Mouse (Mus musculus): Measurements from ENCODE around the gene Wtap.
"Not testable (repeated sequence)": the region's sequence is repeated elsewhere in the genome, so short reads cannot be mapped to it uniquely, and the experiment has no call there.

The Wtap gene

DNA sequence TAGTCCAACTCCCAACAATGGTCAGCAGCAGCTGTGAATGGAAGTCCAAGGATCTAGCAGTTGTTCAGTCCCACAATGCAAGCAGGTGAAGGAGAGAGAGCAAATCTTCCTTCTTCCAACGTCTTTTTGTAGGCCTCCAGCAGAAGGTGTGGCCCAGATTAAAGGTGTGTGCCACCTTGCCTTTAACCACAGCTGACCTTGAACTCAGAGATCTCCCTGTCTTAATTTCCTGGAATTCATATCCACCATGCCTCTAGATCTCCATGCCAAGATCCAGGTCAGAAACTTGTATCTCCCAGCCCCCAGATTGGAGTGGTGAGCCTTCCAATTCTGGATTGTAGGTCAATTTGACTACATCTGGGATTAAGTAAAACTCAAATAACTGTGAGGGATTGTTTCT is at the start of gene Wtap:
Gene Wtap (minus strand): TSS at position 101 of the 400 bp plus-strand sequence.
- DNase-seq (ENCODE audit: low spot score), result no peak

DNA sequence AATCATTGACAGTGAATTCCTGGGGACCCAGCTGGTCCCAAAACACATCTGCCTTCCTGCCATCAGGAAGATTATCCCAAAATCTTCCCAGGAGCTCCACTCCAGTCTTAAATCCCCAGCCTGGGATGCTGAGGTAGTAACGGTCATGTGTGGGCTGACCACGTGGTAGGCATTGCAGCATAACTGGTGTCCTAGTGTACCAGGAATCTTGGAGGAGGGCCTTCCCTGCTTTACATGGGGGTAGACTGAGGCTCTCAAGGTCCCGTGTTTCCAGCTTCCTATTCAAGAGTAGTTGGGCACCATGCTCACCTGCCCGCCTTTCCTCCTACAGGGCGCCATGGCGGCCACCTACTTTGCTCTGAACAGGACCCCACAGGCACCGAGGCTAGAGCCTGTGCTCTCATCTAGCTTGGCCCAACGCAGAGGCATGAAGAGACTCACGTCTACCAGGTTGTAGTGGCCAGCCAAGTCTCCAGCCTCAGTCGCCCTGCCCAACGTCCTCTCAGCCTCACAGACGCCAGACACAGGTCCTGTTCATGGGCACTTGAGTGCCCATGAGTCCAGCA is 42.7 kb upstream of the Wtap start:
- not testable (repeated sequence) for DNase-seq (ENCODE audit: low spot score)

DNA sequence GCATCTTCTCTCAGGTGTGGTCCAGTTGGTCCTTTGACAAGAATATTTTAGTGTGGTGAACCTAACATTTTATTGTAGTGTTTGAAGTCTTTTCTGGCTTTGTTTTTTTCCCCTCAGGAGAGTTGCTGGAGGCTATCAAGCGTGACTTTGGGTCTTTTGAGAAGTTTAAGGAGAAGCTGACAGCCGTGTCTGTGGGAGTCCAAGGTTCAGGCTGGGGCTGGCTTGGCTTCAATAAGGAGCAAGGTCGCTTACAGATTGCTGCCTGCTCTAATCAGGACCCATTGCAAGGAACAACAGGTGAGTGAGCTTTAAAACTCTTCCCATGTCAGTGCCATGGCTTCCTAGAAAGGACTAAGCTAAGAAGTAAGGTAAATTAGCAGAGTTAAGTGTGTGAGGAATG is 19.3 kb upstream of the Wtap start:
- DNase-seq (ENCODE audit: low spot score), result no peak

DNA sequence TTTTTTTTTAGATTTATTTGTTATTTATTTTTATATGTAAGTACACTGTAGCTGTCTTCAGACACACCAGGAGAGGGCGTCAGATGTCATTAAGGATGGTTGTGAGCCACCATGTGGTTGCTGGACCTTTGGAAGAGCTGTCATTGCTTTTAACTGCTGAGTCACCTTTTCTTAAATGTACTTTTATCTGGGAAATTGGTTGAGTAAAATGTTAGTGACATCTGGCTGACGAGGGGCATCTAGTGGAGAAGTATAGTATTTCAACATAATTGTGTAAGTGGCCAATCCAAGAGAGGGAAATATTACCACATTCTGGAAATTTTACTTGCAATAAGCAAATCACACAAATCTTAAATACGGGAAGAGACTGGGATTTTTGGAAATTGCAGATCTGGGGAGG is 15.9 kb upstream of the Wtap start:
- DNase-seq (ENCODE audit: low spot score), result peak; percentile 52

DNA sequence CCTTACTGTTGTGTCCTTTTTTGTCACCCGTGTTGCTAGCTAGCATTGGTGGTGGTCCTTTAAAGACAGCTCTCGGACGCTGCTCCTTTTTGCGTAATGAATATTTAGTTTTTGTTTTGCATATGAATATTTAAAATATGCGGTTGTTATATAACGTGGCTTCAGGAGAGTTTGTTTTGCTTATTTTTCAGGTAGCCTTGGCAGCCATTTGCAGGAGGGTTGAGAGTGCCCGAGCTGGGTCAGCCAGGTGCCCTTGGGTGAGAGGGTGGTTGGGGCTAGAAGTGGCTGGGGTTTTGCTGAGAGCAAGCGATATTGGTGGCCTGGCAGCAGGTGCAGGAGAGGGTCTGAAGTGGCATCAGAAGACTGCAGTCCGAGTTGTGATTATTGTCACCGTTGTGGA is 14.6 kb upstream of the Wtap start:
- DNase-seq (ENCODE audit: low spot score), result no peak

DNA sequence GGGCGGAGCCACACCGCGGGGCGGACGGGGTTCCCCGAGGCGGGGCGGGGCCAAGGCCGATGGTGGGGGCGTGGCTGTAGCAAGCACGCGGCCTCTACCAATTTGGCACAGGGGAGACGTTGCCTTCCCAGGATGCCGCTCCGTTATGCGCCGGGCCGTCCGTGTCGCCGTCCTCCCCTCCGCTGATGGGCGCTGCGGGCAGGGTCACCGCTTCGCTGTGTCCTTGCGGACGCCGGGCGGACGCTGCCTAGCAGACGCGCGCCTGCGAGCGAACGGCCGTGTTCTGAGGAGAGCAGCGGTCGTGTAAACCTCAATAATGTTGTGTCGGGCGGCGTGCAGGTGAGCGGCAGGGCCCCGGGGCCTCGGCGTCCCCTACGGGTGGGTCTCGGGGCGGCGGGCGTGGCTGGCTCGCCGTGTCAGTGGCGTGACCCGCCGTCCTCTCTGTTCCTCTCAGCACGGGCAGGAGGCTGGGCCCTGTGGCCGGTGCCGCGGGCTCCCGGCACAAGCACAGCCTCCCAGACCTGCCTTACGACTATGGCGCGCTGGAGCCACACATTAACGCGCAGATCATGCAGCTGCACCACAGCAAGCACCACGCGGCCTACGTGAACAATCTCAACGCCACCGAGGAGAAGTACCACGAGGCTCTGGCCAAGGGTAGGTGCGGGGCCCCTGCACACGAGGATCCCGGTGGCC is 13.9 kb upstream of the Wtap start:
- DNase-seq (ENCODE audit: low spot score), result peak; percentile 97

DNA sequence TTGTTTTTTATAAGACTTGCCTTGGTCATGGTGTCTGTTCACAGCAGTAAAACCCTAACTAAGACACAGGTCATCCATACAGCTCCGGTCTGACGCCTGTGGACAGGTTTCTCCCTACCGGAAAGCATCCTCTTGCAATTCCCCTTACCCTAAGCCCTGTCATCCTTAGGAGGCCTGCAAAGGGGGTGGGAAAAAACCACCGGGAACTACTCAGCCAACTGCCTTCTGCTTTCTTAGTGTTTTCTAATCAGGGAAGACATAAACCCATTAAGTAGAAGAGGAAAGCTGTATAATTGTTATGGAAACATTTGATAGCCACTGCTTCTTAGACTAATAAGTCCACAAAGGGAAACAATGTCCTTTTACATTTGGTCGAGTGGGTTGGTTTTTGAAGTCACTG is 13.0 kb upstream of the Wtap start:
- no peak for DNase-seq (ENCODE audit: low spot score)

DNA sequence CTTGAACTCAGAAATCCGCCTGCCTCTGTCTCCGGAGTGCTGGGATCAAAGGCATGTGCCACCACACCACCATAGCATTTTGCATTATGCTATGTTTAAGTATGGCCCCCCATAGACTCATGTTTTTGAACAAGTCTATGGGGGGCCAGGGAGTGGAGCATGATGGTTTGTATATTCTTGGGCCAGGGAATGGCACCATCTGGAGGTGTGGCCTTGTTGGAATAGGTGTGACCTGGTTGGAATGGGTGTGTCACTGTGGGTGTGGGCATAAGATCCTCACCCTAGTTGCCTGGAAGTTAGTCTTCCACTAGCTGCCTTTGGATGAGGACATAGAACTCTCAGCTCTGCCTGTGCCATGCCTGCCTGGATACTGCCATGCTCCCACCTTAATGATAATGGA is 12.6 kb upstream of the Wtap start, which contains the start of gene Sod2:
Gene Sod2 (plus strand): TSS at position 301 of the 400 bp plus-strand sequence.
- DNase-seq (ENCODE audit: low spot score), result not testable (repeated sequence)

DNA sequence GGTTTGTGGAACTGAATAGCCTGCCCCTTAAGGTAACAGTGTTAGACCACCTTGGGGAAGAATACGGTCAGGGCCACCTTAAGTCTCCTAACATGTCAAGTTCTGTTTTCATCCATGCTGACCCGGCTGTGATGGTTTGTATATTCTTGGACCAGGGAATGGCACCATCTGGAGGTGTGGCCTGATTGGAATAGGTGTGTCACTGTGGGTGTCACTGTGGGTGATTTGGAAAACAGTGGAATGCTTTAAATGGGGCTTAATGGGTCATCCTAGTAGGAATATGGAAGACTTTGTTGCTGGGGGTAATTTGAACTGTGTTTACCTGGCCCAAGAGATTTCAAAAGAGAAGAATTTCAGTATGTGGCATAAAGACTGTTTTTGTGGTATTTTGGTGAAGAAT is 10.5 kb upstream of the Wtap start:
- not testable (repeated sequence) for DNase-seq (ENCODE audit: low spot score)

DNA sequence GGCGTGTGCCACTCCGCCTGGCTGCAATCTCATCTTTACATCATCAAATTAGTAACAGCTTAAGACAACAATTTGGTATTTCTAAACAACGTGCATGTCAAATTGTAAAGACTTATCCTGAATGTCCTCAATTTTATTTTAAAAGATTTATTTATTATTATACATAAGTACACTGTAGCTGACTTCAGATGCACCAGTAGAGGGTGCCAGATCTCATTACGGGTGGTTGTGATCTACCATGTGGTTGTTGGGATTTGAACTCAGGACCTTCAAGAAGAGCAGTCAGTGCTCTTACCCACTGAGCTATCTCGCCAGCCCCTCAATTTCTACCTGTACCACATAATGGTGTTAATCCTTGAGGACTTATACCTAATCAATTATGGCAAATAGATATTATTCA is 8.3 kb upstream of the Wtap start:
- not testable (repeated sequence) for DNase-seq (ENCODE audit: low spot score)

DNA sequence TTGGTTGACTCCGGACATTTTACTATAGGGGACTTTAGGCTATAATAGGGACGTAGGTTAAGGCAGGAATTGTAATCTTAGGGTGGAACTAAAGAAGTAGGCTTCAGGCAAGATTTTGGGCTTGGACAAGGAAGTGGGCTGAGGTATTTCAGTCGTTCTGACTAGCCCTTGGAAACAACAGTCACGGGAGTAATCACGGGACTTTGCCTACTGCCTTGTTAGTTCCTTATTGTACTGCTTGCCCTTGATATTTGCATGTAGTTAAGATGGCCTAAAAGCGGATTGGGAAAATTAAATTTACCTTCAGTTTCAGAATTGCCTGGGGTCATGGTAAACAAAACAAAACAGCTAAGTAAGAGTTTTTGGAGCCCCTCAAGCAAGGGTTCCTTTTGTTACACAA is 5.1 kb upstream of the Wtap start:
- DNase-seq (ENCODE audit: low spot score), result no peak

DNA sequence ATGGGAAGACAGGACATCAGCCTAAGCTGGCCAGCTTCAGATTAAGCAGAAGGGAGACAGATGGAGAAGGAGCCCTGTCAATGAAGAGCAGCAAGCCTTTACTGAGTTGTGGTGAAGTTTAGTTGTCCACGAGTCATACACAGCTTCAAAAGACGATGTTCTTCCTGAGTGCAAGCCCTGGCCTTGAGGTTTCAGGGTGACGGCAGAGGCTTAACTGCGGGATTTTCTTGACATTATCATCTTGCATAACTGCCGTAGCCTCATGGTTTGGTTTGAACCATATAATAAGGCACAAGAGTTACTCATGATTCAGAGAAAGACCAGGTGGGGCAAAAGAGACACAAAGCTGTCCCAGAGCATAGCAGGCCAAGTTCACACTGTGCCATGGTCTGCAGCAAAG is 3.9 kb upstream of the Wtap start:
- no peak for DNase-seq (ENCODE audit: low spot score)

DNA sequence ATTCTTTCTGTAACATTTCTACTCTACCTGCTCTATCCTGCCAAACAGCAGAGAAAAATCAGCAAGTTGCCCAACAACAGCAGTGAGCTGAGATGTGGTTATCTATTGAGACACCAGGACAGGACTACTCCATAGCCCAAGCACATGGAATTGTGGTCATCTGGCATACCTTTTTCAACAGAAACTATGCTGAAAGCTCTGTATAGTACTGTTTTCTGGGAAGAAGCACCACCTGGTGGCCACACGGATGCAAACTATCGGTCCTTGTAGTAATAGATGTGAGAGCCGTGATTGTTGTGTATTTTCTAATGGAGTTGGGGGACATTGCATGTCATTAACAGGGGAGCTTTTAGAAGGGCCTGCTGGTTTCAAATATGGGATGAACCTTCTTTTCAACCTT is 2.4 kb upstream of the Wtap start:
- DNase-seq (ENCODE audit: low spot score), result peak; percentile 68

DNA sequence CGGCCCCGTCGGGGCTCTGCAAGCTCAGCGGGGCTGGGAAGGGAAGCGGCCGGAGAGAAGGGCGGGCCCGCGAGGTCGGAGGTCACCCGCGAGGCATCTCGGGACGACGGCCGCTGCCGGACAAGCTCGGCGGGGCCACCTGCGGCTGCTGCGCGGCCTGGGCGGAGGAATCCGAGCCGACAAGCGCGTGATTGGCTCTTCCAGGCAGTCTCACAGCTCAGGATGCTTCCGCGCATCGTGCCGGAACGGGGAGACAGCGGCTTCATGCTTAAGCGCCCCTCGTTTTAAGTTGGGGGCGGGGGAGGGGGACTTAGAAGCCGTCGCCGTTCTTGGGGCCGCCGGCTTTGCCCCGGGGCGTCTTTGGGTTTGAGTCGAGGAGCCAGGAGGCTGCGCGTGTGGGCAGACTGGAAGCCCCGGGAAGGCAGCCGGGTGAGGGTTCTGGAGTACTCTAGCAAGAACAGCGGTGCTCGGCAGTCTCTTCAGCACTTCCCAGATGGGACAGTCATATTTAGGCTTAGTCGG is 1.4 kb downstream of the Wtap start:
- DNase-seq (ENCODE audit: low spot score), result peak; percentile 94

DNA sequence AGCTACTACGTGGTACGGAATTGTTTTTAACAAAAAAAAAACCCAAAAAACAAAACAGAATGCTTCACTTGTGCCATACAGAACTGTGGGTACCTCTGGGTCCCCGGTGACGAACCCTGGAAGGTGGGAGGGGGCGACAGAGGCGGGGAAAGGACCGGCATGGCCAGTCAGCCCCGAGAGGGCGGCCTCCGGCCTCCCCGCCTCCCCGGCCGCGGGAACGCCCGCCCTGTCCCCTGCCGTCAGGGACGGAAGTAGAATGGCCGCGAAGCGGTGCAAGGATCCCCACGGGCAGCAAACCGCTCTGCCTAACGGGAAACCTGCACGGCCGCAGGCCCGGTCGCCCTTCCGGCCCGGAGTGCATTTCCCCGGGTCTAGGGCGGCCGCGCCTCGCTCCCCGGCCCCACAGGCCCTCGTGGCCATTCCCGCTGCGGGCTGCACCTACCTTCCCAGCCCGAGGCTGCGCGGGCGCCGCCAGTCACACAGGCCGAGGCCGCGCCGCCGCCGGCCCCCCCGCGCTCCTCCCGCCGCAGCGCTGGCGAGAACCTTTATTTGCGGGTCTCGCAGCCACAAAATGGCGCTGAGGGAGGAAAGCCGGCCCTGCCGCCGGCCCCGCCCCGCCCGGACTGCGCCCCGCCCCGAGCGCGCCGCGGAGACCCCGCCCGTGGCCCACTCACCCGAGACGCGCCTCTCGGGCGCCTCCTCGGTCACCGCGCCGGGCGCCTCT is 2.2 kb downstream of the Wtap start:
- DNase-seq (ENCODE audit: low spot score), result peak; percentile 84

DNA sequence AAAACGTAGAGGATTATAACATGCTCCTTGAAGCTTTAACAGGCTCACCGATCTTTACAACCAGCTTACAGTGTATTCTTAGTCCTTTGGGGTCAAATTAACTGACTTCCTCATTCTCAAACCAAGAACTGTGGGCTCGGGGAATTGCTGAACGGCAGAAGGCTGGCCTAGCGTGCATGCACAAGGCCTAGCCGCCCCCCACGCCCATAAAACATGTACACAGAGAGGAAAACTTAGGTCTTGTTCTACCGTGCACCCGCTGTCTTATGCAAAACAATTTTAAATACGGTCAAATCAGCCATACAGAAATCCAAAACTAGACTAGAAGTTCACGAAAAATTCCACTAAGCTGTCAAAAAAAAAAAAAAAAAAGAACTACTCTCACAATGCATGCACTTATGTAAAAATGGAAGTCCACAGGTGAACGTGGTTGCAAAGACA is 2.8 kb downstream of the Wtap start:
- DNase-seq (ENCODE audit: low spot score), result peak; percentile 41

DNA sequence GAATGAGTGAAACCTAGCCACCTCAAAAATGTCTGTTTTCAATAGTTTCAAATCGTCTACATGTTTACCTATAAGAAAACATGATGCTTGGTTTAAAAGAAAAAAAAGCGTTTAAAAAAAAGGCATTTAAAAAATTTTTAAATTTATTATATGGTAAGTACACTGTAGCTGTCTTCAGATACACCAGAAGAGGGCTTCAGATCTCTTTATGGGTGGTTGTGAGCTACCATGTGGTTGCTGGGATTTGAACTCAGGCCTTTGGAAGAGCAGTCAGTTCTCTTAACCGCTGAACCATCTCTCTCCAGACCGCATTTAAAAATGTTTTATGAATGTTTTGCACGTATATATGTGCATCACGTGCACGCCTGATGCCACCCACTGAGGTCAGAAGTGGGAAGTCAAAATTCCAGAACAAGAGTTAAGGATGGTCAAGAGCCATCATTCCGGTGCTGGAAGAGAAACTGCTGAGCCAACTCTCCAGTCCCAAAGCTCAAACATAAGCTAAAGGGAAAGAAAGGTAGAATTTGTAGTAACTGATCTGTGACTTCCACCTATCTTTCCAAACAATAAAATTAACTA is 3.3 kb downstream of the Wtap start:
- DNase-seq (ENCODE audit: low spot score), result no peak

DNA sequence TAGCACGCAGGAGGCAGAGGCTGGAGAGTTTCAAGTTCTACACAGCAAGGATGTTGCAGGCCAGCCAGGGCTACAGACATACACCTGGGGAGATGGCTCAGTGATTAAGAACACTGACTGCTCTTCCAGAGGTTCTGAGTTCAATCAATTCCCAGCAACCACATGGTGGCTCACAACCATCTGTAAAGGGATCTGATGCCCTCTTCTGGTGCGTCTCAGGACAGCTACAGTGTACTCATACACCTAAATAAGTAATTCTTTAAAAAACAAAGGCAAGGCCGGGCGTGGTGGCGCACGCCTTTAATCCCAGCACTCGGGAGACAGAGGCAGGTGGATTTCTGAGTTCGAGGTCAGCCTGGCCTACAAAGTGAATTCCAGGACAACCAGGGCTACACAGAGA is 5.9 kb downstream of the Wtap start:
- DNase-seq (ENCODE audit: low spot score), result not testable (repeated sequence)

DNA sequence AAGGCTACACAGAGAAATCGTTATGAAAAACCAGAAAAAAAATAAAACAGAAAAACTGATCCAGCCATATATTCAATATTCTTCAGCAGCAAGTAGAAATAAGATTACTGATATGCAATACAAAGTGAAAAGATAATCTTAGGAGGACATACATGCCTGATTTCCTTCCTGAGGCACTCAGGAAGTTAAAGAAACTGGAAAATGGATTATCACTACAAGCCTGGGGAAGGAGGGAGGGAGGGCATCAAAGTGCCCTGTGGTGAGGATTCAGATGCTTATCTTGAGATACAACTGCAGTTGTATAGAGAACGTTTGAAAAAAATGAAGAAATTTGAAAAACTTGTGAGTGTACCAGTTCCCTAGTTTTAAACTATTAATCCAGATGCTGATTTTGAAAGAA is 10.0 kb downstream of the Wtap start:
- no peak for DNase-seq (ENCODE audit: low spot score)

DNA sequence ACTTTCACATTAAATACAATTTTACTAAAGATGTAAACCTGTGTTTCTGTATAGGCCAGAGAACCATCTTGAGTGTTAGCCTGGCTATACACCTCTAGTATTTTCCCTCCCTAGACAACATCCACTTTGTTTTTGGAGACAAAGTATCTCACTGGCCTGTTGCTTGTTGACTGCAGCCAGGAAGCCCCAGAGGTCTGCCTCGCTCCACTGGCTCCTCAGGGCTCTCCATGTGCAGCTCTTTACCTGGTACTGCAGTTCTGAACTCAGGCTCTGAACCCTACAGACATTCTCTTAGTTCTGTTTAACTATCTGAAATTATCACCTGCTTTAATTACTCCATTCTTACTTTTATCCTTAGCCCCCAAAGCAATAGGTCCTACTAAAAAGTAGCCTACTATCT is 15.4 kb downstream of the Wtap start:
- no peak for DNase-seq (ENCODE audit: low spot score)

DNA sequence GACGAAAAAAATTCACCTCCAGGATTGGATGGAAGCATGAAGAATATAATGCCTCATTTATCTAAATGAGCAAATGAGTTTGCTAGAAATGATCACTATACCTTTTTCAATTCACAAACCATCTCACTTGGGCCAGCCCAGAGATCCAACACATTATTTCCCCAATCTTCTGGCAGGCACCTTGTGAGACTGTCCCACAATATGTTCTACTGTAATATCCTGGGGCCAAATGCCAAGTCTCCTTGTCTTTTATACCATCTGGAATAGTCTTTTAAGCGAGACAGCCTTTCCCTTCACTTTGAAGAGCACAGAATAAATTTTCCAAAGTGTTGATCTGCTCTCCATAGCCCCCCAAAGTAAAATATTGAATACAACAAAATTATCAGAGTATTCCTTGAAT is 20.1 kb downstream of the Wtap start:
- no peak for DNase-seq (ENCODE audit: low spot score)

DNA sequence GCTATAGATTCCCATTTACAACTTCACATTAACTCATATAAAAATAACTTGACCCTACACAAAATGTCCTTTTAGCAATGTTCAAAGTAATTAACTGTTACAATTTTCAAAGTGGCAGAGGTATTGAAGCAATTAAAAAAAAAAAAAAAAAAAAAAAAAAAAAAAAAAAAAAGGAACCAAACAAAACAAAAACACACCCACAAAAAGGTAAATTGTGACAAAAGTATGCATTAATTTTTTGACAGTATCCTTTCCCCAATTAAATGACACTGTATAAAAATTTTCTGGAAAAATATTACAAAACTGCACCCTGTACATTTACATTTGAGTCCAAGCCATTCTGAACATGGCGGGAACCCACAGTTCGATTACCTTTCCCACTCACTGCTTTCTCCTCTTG is 26.8 kb downstream of the Wtap start:
- no peak for DNase-seq (ENCODE audit: low spot score)

DNA sequence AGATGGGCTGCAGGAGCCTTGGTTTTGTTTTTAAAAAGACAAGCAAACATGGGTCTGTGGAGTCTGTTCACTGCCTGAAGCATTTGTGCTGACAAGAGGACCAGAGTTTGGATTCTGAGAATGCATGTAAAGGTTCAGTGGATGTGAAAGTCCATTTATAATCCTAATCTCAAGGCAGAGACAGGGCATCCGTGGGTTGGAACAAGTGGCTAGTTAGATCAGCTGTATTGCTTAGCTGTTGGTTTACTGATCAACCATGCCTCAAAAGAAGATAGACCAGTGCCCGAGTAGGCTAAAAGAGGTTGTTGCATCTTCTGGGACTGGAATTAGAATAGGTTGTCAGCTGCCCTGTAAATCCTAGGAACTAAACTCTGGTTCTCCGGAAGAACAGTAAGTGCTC is 30.5 kb downstream of the Wtap start:
- DNase-seq (ENCODE audit: low spot score), result no peak

Data from layer of hippocampus, adult 11-12 months (tissue).